Mouse (Mus musculus) stomach, embryonic 15.5 days (tissue): Measurements from ENCODE around the gene Zfp3. TPM values are rescaled to one million over a fixed set of nuclear protein-coding genes. Genes with fewer than 3 reads are reported as not detected.

Source experiments
- ATAC-seq: fragments of 200-750 bp; cut with Nextera tagmentation; 2 replicates; pipeline ENCODE4 v1.8.0; 2017; ENCODE audit warnings: low read depth, moderate number of reproducible peaks, moderate TSS enrichment; ENCODE audit not compliant: insufficient read depth, low FRiP score
- H3K27ac ChIP-seq: fragments of 300-500 bp; sonication (generic); 2 replicates; pipeline ENCODE4 v1.5.1; 2015; ENCODE audit warnings: mild to moderate bottlenecking, inconsistent platforms
- H3K27me3 ChIP-seq: fragments of 300-500 bp; sonication (generic); replicated peaks from 2 replicates; pipeline ENCODE4 v1.6.1; 2015; ENCODE audit warnings: inconsistent platforms
- H3K36me3 ChIP-seq: fragments of 300-500 bp; sonication (generic); 2 replicates; pipeline ENCODE4 v1.6.1; 2015; ENCODE audit warnings: inconsistent platforms
- H3K4me1 ChIP-seq: fragments of 300-500 bp; sonication (generic); 2 replicates; pipeline ENCODE4 v1.6.1; 2015; ENCODE audit warnings: inconsistent platforms
- H3K4me2 ChIP-seq: fragments of 300-500 bp; sonication (generic); 2 replicates; pipeline ENCODE4 v1.6.1; 2015; ENCODE audit warnings: mild to moderate bottlenecking, inconsistent platforms
- H3K4me3 ChIP-seq: fragments of 300-500 bp; sonication (generic); replicated peaks from 2 replicates; pipeline ENCODE4 v1.5.1; 2015; ENCODE audit warnings: inconsistent platforms
- H3K9ac ChIP-seq: fragments of 300-500 bp; sonication (generic); 2 replicates; pipeline ENCODE4 v1.6.1; 2015; ENCODE audit warnings: inconsistent platforms
- H3K9me3 ChIP-seq: fragments of 300-500 bp; sonication (generic); 2 replicates; pipeline ENCODE4 v1.6.1; 2016; ENCODE audit warnings: inconsistent platforms
- WGBS: fragments of 180-500 bp; shearing (Covaris S2); methylation state at CpG from one replicate; pipeline ENCODE4 v1.1.7; 2015; 5-methylcytosine and 5-hydroxymethylcytosine counted together
- microRNA-seq: library from miRNA; unstranded; fragments of <30 nt; microRNA quantifications from one replicate; pipeline ENCODE4, GENCODE M21; 2016
- polyA plus RNA-seq: library from polyadenylated mRNA; unstranded; fragments of >200 nt; fragmentation: Nextera tagmentation; extraction: Ambion mirVana; gene quantifications from 2 replicates; pipeline ENCODE4 v1.2.1, GENCODE M21; 2015

Gene Zfp3
- polyA plus RNA-seq, 1 experiment from 2014 or later = 6.9 TPM

DNA sequence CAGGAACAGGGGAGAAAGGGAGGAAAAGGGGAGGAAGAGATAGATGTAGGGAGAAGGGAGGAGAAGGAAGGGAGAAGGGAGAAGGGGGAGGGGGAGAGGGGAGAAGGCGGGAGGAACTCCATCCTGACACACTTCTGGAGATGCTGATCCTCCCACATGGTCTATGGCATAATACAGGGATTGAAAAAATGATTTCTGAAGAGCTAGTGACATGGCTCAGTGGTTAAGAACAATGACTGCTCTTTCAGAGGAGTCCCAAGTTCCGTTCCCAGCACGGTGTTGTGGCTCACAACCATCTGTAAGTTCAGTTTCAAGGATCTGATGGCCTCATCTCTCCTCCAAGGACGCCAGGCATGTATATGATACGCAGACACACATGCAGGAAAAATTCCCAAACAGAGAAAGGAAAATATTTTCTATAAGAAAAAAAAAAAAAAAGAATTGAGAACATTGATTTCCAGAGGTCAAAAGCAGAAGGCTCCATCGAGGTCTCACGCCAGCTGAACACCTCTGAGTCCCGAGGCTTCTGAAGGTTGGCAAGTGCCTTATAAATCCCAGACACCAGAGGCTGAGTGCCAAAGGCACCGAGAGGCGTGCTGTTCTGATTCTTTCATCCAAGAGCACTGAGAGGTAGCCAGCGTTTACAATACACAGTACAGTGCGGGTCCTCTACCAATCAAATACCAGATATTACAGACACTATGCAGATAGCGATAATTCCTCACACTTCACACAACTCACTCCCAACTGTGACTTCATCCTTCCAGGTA lies 47.6 kb downstream of the Zfp3 start:
- no peaks in the 10 kb centered on the region for H3K4me1 ChIP-seq
- H3K27ac ChIP-seq = no peak overlapping the region
- no peak overlapping the region for H3K4me3 ChIP-seq
- no peak for ATAC-seq
- H3K9me3 ChIP-seq = no peaks in the 10 kb centered on the region
- H3K4me2 ChIP-seq = no peak overlapping the region
- WGBS = 66% methylated on average over 13 of the region's 13 CpGs
- H3K9ac ChIP-seq = no peak overlapping the region
- H3K27me3 ChIP-seq = no peaks in the 10 kb centered on the region
- no peaks in the 10 kb centered on the region for H3K36me3 ChIP-seq

GRCm38 (mm10) chr11:70812365-70812764 lies 48.4 kb downstream of the Zfp3 start, which contains the start of gene Scimp:
TSS of gene Scimp (minus strand) at chr11:70812586.
- no peak within 1 kb of the TSS for H3K9ac ChIP-seq
- no peaks in the 10 kb centered on the region for H3K4me1 ChIP-seq
- H3K27me3 ChIP-seq = no peaks in the 10 kb centered on the region
- WGBS = 75% methylated on average over 7 of the region's 7 CpGs
- no peak within 1 kb of the TSS for H3K4me3 ChIP-seq
- no peak within 1 kb of the TSS for H3K4me2 ChIP-seq
- no peak for ATAC-seq
- no peak within 1 kb of the TSS for H3K27ac ChIP-seq
- no peaks in the 10 kb centered on the region for H3K9me3 ChIP-seq
- no peaks in the 10 kb centered on the region for H3K36me3 ChIP-seq

- no peak for ATAC-seq
- WGBS = 84% methylated on average over 8 of the region's 8 CpGs
- Histone ChIP-seq H3K36me3 (no peaks in the 10 kb centered on the region), H3K4me3 (no peak overlapping the region), H3K4me1 (no peaks in the 10 kb centered on the region), H3K27ac (no peak overlapping the region), H3K9me3 (no peaks in the 10 kb centered on the region), H3K27me3 (no peaks in the 10 kb centered on the region), H3K4me2 (no peak overlapping the region), H3K9ac (no peak overlapping the region)
Observed at GRCm38 (mm10) chr11:70815071-70815470, 51.1 kb downstream of the Zfp3 start.

- no peak overlapping the region for H3K9ac ChIP-seq
- no peak overlapping the region for H3K27ac ChIP-seq
- H3K4me3 ChIP-seq = no peak overlapping the region
- H3K27me3 ChIP-seq = no peaks in the 10 kb centered on the region
- no peaks in the 10 kb centered on the region for H3K9me3 ChIP-seq
- ATAC-seq = no peak
- WGBS = 22% methylated on average over 6 of the region's 6 CpGs
- no peaks in the 10 kb centered on the region for H3K4me1 ChIP-seq
- H3K36me3 ChIP-seq = no peaks in the 10 kb centered on the region
- H3K4me2 ChIP-seq = no peak overlapping the region
Observed at GRCm38 (mm10) chr11:70815498-70816078, 51.6 kb downstream of the Zfp3 start.

- Histone ChIP-seq H3K9me3 (no peaks in the 10 kb centered on the region), H3K9ac (no peak overlapping the region), H3K27ac (no peak overlapping the region), H3K4me3 (no peak overlapping the region), H3K36me3 (no peaks in the 10 kb centered on the region), H3K27me3 (no peaks in the 10 kb centered on the region), H3K4me2 (no peak overlapping the region), H3K4me1 (no peaks in the 10 kb centered on the region)
- ATAC-seq = no peak
- whole genome bisulfite sequencing = 73% methylated on average over 4 of the region's 4 CpGs
Observed at GRCm38 (mm10) chr11:70816770-70817169, 52.8 kb downstream of the Zfp3 start.

DNA sequence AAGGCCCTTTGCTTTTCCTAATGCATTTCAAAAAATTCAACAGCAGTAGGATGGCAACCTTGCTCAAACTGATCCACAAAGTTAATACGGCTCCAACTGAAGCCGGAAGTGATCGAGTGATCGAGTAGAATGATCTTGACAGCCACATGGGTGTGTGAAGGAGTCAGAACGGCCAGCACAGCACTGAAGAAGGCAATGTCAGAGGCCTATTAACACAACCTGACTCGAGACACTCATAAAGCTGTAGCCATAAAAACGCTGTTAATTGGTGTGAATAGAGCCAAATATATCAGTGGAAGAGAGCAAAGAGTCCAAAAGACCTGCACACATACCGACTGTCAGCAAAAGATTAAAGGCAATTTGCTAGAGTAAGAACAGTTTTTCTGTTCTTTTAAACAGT lies 56.1 kb downstream of the Zfp3 start:
- WGBS = 78% methylated on average over 8 of the region's 8 CpGs
- Histone ChIP-seq H3K4me1 (no peaks in the 10 kb centered on the region), H3K27ac (no peak overlapping the region), H3K9ac (no peak overlapping the region), H3K4me2 (no peak overlapping the region), H3K4me3 (no peak overlapping the region), H3K27me3 (no peaks in the 10 kb centered on the region), H3K36me3 (no peaks in the 10 kb centered on the region), H3K9me3 (no peaks in the 10 kb centered on the region)
- ATAC-seq = no peak

DNA sequence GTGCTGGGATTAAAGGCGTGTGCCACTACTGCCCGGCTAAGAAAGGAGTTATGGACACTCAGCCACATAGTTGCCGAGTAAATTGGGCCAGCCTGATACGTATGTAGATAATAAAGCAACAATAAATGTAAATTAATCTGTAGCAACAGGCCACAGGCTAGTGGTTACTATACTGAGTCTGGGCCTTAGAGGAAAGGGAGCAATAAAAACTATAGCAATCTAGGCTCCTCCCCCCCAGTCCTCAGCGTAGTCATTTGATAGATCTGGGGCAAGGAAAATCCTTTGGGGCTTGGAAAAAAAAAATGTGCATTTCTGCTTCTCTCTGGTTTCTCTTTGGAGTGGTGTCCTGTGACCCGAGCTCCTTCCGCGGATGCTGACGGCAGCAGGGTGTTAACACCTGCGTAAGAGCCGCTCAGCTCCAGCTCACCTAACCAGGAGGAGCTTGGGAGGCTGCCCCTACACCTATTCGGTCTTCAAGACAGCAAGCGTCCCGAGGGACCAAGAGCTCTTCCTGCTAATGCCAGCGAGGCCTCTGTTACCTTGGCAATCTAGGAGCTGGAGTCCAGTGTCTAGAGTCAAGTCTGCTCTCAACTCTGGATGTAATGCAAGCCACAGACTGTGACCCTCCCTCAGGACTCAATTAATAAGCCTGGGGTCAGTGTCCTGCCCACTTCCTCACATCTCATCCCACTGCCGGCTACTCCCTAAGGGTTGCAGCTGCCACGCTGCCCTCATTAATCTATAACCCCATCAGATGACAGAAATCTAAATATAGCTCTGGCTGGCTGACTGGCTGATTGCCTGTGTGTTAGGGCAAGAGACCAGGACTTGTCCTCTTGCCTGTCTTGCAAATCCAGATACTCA lies 58.0 kb downstream of the Zfp3 start:
- no peaks in the 10 kb centered on the region for H3K4me1 ChIP-seq
- WGBS = 33% methylated on average over 17 of the region's 17 CpGs

More for the DNA sequence above, 58.0 kb downstream of the Zfp3 start:
- Histone ChIP-seq H3K9ac (no peak overlapping the region), H3K36me3 (no peaks in the 10 kb centered on the region), H3K4me2 (peak overlapping the region; percentile 19; the same call in 1 of the 2 replicates), H3K4me3 (no peak overlapping the region), H3K27ac (peak overlapping the region; percentile 11; the same call in 1 of the 2 replicates), H3K27me3 (no peaks in the 10 kb centered on the region), H3K9me3 (no peaks in the 10 kb centered on the region)
- ATAC-seq = peak; percentile 31; the same call in 1 of the 2 replicates

Small RNA genes within 50 kb of the gene (microRNA-seq; reads per million reads assigned to microRNA genes)
- not detected for gene Gm22760

Other genes starting within 250 kb of the Zfp3 start
- gene Vmo1, start 249.6 kb upstream of the Zfp3 start, polyA plus RNA-seq = 0.62 TPM in 1 of 2 replicates, not detected in the other
- gene Gltpd2, start 245.0 kb upstream of the Zfp3 start, polyA plus RNA-seq = 2.1 and 3.3 TPM in 2 replicates
- gene Psmb6, start 238.8 kb upstream of the Zfp3 start, polyA plus RNA-seq = 689 and 690 TPM in 2 replicates
- not detected in 2 replicates for gene Gm40193, start 231.3 kb upstream of the Zfp3 start, polyA plus RNA-seq
- gene Pld2, start 224.1 kb upstream of the Zfp3 start, polyA plus RNA-seq = 12.9 and 13.7 TPM in 2 replicates
- 14.9 and 15.9 TPM in 2 replicates for gene Mink1, start 201.3 kb upstream of the Zfp3 start, polyA plus RNA-seq
- 0.23 TPM in 1 of 2 replicates, not detected in the other for gene 4930544D05Rik, start 148.4 kb upstream of the Zfp3 start, polyA plus RNA-seq
- gene Chrne, start 145.0 kb upstream of the Zfp3 start, polyA plus RNA-seq = not detected in 2 replicates
- gene Gp1ba, start 125.1 kb upstream of the Zfp3 start, polyA plus RNA-seq = 0.09 and 0.19 TPM in 2 replicates
- gene Rnf167, start 117.0 kb upstream of the Zfp3 start, polyA plus RNA-seq = 97.2 and 108 TPM in 2 replicates
- 150 and 151 TPM in 2 replicates for gene Slc25a11, start 116.7 kb upstream of the Zfp3 start, polyA plus RNA-seq
- 1,701 and 2,042 TPM in 2 replicates for gene Pfn1, start 109.6 kb upstream of the Zfp3 start, polyA plus RNA-seq
- gene Eno3, start 107.0 kb upstream of the Zfp3 start, polyA plus RNA-seq = 13.9 and 16.6 TPM in 2 replicates
- gene Spag7, start 94.8 kb upstream of the Zfp3 start, polyA plus RNA-seq = 152 and 156 TPM in 2 replicates
- 13.0 and 15.5 TPM in 2 replicates for gene Camta2, start 76.1 kb upstream of the Zfp3 start, polyA plus RNA-seq
- 1.1 and 1.4 TPM in 2 replicates for gene Inca1, start 64.1 kb upstream of the Zfp3 start, polyA plus RNA-seq
- gene Kif1c, start 63.7 kb upstream of the Zfp3 start, polyA plus RNA-seq = 4.2 and 4.6 TPM in 2 replicates
- gene Scimp, start 48.4 kb downstream of the Zfp3 start, polyA plus RNA-seq = 0.35 and 0.61 TPM in 2 replicates
- gene Rabep1, start 80.6 kb downstream of the Zfp3 start, polyA plus RNA-seq = 36.8 and 41.1 TPM in 2 replicates
- 108 and 112 TPM in 2 replicates for gene Nup88, start 205.8 kb downstream of the Zfp3 start, polyA plus RNA-seq
- 67.1 and 69.0 TPM in 2 replicates for gene Rpain, start 206.0 kb downstream of the Zfp3 start, polyA plus RNA-seq
- gene C1qbp, start 218.8 kb downstream of the Zfp3 start, polyA plus RNA-seq = 268 and 283 TPM in 2 replicates
- gene Dhx33, start 240.2 kb downstream of the Zfp3 start, polyA plus RNA-seq = 16.4 and 16.6 TPM in 2 replicates